Mouse (Mus musculus): ENCODE data around the gene Rasa3. TPM values are rescaled to one million over a fixed set of nuclear protein-coding genes. Genes with fewer than 3 reads are reported as not detected.

The Rasa3 gene
- polyA plus RNA-seq, 1 experiment from 2014 or later, result 24.2 TPM

Other genes starting within 250 kb of the Rasa3 start
- gene Tmem255b, start 242.4 kb downstream of the Rasa3 start, polyA plus RNA-seq (2015; fragmentation: Nextera tagmentation; extraction: Ambion mirVana), result 0.55 and 0.99 TPM in 2 replicates
- 169 and 187 TPM in 2 replicates for gene Gas6, start 183.1 kb downstream of the Rasa3 start, polyA plus RNA-seq (2015; fragmentation: Nextera tagmentation; extraction: Ambion mirVana)
- gene 1700029H14Rik, start 115.1 kb downstream of the Rasa3 start, polyA plus RNA-seq (2015; fragmentation: Nextera tagmentation; extraction: Ambion mirVana), result not detected in 2 replicates
- 0.08 TPM in 1 of 2 replicates, not detected in the other for gene Cfap97d2, start 28.3 kb upstream of the Rasa3 start, polyA plus RNA-seq (2015; fragmentation: Nextera tagmentation; extraction: Ambion mirVana)
- 101 and 102 TPM in 2 replicates for gene Cdc16, start 80.1 kb upstream of the Rasa3 start, polyA plus RNA-seq (2015; fragmentation: Nextera tagmentation; extraction: Ambion mirVana)
- gene Upf3a, start 108.0 kb upstream of the Rasa3 start, polyA plus RNA-seq (2015; fragmentation: Nextera tagmentation; extraction: Ambion mirVana), result 37.6 and 45.9 TPM in 2 replicates
- not detected in 2 replicates for gene AF366264, start 160.8 kb upstream of the Rasa3 start, polyA plus RNA-seq (2015; fragmentation: Nextera tagmentation; extraction: Ambion mirVana)
- gene Champ1, start 192.0 kb upstream of the Rasa3 start, polyA plus RNA-seq (2015; fragmentation: Nextera tagmentation; extraction: Ambion mirVana), result 23.3 and 26.7 TPM in 2 replicates
- gene Coprs, start 212.7 kb upstream of the Rasa3 start, polyA plus RNA-seq (2015; fragmentation: Nextera tagmentation; extraction: Ambion mirVana), result 5.1 and 7.4 TPM in 2 replicates